Mouse (Mus musculus): ENCODE results near the gene Stom.

Gene Stom

DNA sequence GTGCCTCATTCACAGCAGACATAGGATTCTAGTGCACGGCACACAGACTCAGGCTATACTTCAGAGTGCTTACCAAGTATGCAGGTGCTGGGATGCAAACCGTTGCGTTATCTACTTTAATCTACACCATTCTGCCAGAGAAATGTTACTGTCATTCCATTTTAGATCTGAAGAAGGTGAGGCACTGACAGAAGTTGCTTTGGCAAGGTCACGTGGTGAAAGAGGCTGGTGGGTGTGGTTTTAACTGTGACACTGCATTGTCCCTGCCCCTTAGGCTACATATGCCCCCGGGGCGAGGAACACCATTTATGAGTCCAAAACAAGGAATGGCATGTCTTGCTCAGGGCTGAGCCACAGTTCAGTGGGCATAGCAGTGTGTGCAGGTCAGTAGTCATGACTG, 63.9 kb downstream of the Stom start:
- DNase-seq (ENCODE audit: low read depth): no peak

DNA sequence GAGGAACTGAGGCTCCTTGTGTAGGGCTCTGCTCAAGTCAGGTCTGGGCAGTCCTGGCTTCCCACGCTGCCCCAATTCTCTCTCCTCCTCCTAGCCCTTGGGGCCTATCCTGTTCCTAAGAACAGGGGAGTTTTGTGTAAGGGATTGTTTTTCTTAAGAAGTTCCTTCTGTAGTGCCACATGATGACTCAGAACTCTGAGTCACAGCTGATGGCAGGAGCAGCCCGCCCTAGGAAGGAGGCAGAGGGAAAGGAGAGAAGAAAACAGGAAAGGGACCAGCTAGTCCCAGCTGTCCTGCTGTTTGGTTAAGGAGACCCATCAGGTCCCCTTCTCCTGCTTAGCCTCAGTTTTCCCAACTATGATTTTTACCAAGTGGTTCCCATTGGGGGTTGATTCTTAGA, 65.0 kb downstream of the Stom start:
- peak; percentile 96 for DNase-seq (ENCODE audit: low read depth)

DNA sequence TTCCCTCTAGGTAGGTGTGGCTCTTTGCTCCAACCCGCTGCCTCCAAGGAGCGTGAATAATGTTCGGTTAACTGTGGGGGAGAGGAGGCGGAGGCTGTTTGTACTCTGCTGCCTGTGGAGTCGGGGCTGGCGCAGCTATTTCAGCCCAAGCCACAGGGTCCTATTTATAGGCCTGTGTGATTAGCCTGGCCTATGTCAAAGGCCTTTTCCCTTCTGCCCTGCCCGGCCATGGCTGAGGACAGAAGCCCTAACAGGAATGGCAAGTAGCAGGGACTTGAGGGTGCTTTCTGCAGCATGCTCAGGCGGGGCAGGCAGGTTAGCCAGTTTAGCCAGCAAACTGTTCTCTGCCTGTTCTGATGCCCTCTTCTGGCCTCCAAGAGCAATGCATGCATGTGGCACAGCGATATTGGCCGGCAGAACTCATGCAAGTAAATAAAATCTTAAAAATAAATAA, 66.2 kb downstream of the Stom start:
- DNase-seq (ENCODE audit: low read depth): peak; percentile 91

DNA sequence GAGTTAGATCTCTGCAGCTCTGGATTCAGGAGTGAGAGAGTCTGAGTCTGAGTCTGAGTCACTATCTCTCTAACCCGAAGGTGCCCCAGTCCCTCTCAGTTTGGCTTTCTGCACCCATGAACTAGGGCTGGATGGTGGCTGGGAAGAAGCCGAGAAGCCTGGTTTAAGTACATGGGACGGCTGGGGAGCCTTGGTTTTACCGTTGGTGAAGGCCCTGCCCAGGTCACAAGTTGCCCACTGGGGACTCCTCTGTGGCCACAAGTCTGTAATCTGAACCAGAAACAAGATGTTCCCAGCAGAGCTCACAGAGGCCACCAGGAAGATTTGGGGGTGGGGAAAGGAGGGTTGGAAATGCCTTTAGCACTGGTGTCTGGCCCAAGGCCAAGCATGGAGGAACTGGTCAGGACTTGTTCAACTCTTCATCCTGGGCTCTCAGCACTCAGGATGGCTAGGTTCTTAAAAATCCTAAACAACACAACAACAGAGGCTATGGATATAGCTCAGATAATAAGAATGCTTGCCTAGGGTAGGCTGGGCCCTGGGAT, 67.0 kb downstream of the Stom start:
- peak; percentile 91 for DNase-seq (ENCODE audit: low read depth)

DNA sequence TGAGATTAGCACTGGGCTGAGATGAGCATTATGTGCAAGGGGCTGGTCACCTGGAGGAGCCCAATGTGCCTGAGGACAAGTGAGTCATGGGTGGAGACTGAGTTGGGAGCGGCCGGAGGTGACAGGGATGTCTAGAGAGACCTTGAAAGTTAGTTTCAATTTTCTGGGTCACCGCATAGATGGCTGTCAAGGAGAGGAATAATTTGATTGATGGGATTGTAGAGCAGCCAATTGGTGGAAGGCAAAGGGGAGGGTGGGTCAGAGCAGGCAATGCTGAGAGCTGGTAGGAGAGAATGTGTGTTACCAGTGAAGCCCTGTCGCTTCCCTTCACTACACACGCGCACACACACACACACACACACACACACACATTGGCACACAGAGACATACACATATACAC, 67.6 kb downstream of the Stom start:
- DNase-seq (ENCODE audit: low read depth): no peak

DNA sequence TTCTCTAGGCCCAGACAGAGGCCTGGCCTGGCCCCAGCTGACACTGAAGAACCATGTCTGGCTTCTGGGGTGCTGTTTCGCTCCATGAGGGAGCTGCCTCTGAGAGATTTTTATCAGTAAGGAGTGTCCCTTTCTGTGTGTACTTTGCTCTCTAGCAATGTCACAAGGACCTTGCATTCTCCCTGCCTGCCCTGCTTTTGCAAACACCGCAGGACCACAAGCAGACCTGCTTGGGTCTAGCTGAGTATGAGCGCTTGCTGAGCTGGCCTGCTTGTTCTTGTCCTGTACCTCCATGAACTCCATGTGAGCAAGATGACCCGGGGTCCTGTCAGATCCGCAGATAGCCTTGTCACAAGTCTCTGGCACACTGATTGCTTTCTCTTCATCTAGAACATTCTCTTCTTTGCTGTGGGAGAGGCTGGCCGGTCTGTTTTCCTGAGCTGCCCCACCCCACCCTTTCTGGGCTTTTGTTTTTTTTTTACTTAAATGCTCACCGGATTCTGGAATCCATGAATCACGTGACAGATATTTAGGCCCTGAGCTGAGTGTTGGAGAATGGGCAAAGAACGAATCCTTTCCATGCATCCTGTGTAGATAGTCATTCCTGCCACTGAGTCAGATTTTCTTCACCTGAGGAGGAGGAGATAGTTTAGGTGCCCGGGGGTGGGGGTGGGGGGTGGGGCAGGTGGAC, 68.8 kb downstream of the Stom start:
- DNase-seq (ENCODE audit: low read depth): no peak

DNA sequence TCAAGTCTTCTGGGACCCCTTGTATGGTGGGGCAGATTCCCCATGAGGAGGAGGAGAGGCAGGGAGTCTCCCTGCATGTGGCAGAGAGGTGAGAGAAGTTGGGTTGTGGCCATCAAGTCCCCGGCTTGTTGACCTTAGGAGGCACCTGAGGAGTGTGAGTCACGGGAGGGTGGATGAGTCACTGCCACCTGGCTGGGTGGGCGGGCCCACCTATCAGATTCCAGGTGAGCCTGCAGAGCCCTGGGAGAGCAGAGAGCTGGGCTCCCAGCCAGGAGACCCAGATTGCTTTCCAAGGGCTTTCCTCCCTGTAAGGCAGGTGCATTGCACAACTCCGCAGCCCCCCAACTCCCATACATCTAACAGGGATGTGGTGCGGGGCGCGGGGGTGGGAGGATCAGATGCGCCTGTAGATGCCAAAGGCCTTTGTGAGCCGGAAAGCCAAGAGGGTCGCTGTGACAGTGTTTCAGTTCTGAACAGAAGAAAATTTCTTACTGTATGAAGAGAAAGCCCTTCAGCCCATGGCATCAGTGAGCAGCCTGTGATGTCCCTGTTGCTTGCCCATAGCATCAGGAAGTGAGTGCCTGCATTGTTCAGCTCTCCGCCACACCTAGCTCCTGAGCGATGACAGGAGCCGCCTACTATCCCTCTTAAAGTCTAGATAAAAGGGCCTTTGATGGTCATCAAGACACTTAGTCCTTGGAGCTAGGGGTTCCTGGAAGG, 69.5 kb downstream of the Stom start:
- DNase-seq (ENCODE audit: low read depth): no peak

DNA sequence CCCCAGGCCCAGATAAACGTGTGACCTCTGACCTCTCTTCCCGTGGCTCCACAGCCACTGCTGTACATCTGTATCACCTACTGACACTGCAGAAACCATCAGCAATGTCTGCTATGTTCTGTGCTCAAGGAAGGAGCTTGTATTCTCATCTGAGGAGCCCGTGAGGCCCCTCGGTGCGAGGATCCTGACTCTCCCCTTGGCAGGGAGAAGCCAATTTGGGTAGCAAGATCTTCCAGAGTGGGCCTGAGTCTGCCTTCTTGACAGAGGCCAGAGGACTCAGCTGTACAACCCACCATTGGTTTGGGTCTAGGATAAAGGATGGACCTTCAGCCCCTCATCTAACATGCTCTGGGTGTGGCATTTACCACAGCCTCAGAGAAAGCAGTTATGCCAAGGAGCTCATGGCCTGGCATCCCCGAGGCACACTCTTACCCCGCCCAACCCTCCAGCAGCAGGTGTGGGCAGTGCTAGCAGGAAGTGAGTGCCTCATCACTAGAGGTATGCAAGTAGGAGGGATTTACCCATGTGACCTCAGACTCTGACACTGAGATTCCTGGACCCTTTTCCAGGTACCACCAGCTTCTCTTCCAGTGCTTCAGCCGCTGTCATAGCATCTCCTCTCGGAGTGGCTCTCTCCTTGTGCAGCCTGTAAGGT, 70.4 kb downstream of the Stom start:
- DNase-seq (ENCODE audit: low read depth): no peak

DNA sequence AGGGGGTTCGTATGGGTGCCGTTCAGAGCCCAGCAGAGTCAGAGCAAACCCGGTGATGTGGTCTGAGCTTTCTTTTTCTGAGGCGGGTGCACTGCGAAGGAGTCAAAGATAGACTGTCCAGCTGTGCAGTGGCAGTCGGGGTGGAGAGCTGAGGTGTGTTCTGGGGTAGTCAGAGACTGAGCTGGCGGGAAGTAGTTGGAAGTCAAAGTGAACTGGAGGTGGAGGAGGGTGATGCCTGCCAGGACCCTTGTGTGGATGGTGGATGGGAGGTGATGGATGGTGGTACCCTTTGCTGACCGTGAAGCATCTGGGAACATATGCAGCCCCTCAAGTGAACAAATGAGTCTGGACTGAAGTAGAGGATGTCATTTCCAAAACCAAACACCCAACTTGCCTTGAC, 71.0 kb downstream of the Stom start:
- no peak for DNase-seq (ENCODE audit: low read depth)

DNA sequence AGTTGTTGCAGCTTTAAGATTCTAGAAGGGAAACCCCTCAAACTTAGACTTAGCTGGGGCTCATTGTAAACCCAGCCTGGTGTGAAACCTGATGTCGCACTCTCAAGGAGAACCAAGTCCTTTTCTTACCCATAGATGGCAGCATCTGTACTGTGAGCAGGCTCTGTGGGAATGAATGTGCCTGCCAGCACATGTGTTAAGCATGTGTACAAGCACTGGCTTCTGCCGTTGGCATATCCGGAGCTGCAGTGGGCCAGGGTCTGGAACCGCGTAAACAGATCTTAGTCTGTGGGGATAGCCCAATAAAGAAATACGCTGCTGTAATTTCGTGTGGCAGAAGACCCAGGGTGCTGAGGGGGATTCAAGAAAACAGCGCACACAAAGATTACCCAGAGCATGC, 71.5 kb downstream of the Stom start:
- DNase-seq (ENCODE audit: low read depth): peak; percentile 80

DNA sequence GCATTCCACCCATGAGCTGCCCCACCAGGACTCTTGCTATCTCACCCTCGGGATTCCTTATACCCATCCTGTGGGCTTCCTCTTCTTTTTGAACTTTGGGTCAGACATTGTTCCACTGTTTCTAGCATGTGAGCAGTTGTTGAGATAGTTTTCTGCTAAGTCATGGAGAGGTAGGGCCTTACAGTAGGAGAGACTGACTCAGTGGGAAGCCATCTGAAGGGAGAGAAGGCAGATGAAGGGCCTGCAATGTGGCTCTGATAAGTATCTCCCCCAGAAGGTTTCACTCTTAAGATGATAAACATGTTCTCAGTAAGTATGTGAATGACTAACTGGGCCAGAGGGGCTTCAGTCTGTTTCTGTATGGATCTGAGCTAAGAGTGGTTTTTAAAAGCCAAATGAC, 72.7 kb downstream of the Stom start:
- DNase-seq (ENCODE audit: low read depth): no peak

Measured in fibroblast of lung, adult 2 months (primary cell).